Mouse (Mus musculus): ENCODE results near the gene Jak3. TPM values are rescaled to one million over a fixed set of nuclear protein-coding genes. Genes with fewer than 3 reads are reported as not detected.
A peak's percentile ranks its signal among the peaks of the same experiment; 100 is the strongest.

The Jak3 gene
- polyA plus RNA-seq, 1 experiment from 2014 or later = 0.99 TPM

DNA sequence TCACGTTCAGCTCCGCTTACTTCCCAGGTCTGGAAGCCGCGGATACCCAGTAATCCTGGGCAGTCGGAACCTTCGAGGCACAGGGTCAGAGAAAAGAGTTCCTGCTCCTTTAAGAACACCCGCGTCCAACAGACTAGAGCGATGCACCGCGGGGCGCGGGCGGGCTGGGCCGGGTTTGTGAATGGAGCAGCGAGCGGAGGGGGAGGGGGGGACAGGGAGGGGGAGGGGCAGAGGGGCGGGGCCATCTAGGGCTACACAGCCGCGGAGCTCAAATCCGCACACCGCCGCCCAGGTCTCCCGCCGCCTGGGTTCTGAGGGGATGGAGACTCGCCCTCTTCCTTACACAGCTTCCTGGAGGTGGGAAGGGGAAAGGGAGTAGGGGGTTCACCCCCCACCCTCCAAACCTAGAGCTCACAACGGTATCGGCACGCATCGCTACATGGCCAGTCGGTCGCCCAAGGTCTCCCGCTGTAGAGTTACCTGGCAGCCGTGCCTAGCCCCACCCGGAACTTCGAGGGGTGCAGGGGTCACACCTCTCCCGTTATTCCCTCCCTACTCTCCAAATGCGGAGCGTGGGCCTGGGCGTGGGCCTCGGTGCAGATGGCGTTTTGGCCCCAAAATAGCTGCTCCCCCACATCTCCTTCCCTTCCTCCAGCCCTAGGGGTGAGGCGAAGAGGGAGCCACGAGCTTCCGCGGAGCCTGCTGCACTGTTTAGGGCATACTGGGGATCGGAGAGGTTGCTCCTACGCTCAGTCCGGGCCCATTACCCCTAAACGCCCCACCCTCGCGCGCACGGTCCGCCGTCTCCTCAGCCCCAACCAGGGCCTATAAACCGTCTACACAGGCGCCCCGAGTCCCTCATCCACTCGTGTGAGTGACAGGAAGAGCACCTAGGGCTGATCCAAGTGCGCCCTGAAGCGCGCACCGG, 5.2 kb upstream of the Jak3 start:
- WGBS = under 1% methylated on average over 53 of the region's 64 CpGs
- Histone ChIP-seq H3K4me1 (replicated peaks; ENCODE audit: control insufficient read depth, insufficient read depth, low read length) (peaks cover 11% of the 10 kb centered on the region), H3K27me3 (ENCODE audit: control insufficient read depth, insufficient read depth, low read length) (peaks cover 18% of the 10 kb centered on the region), H3K9ac (ENCODE audit: low read depth, low read length) (peak overlapping the region; percentile 57), H3K27ac (ENCODE audit: low read depth, low read length) (peak overlapping the region; percentile 76), H3K36me3 (ENCODE audit: control insufficient read depth, insufficient read depth, low read length) (no peaks in the 10 kb centered on the region), H3K9me3 (ENCODE audit: control insufficient read depth, low read length) (no peaks in the 10 kb centered on the region), H3K4me3 (ENCODE audit: low read depth, low read length) (peak overlapping the region; percentile 77), H3K4me2 (replicated peaks; ENCODE audit: low read depth, low read length) (peak overlapping the region; percentile 94)
- peak; percentile 85 for DNase-seq (ENCODE audit: low spot score)
- peak; percentile 66 for ATAC-seq (ENCODE audit: low FRiP score)

DNA sequence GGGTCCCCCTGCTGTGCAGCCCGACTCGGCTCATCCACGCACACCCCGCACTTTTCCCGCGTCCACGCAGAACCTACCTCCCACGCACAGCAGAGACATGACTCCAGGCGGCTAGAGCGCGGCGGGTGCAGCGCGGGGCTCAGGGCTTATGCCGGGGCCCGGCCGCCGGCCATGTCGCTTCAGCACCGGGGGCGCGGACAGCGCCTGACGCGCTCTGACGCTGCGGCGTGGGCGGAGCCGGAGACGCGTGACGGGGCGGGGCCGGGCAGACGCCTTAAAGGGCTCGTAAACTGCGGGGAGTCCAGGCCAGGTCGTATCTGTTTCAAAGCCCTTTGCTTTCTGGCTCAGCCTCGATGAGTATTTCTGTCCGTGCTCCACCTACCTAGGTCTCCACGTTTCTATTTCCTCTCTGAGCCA, 4.5 kb upstream of the Jak3 start, which contains the start of gene Unc13a:
Gene Unc13a, minus strand, starts transcription at position 209 of the 417 bp plus-strand sequence.
- Histone ChIP-seq H3K4me1 (replicated peaks; ENCODE audit: control insufficient read depth, insufficient read depth, low read length) (peaks cover 11% of the 10 kb centered on the region), H3K27me3 (ENCODE audit: control insufficient read depth, insufficient read depth, low read length) (peaks cover 24% of the 10 kb centered on the region), H3K27ac (ENCODE audit: low read depth, low read length) (peak within 1 kb of the TSS; percentile 76)

DNA sequence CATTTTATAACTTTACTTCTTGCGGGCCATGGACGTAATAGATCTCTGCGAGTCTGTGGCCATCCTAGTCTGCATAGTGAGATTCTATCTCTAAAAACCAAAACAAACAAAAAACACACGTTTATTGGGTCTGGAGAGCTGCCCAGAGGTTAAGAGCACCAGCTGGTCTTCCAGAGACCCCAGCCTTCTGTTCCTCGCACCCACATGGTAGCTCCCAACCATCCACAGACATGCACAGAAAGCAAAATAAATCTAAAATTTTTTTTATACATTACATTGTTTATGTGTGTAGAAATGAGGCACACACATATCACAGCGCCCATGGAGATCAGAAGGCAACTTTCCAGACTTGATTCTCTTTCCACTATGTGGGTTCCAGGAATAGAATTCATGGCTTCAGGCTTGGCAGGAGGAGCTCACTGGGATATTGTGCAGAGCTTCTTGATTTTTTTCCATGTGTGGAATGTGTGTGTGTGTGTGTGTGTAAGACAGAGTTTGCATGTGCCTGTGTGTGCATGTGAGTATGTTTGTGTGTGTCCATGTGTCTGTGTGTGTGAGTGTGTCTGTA, 3.8 kb upstream of the Jak3 start:
- H3K9ac ChIP-seq (ENCODE audit: low read depth, low read length) = peak overlapping the region; percentile 44; the same call in 1 of the 2 replicates
- H3K36me3 ChIP-seq (ENCODE audit: control insufficient read depth, insufficient read depth, low read length) = no peaks in the 10 kb centered on the region
- peak overlapping the region; percentile 94; the same call in 1 of the 2 replicates for H3K4me2 ChIP-seq (replicated peaks; ENCODE audit: low read depth, low read length)
- H3K4me3 ChIP-seq (ENCODE audit: low read depth, low read length) = no peak overlapping the region
- 67% methylated on average over 6 of the region's 6 CpGs for WGBS
- no peak overlapping the region for H3K27ac ChIP-seq (ENCODE audit: low read depth, low read length)
- H3K27me3 ChIP-seq (ENCODE audit: control insufficient read depth, insufficient read depth, low read length) = peaks cover 31% of the 10 kb centered on the region
- no peaks in the 10 kb centered on the region for H3K9me3 ChIP-seq (ENCODE audit: control insufficient read depth, low read length)
- no peak for DNase-seq (ENCODE audit: low spot score)
- peaks cover 10% of the 10 kb centered on the region for H3K4me1 ChIP-seq (replicated peaks; ENCODE audit: control insufficient read depth, insufficient read depth, low read length)
- ATAC-seq (ENCODE audit: low FRiP score) = no peak

More for the DNA sequence above, 4.5 kb upstream of the Jak3 start, which contains the start of gene Unc13a:
- H3K4me3 ChIP-seq (ENCODE audit: low read depth, low read length) = peak within 1 kb of the TSS; percentile 77
- DNase-seq (ENCODE audit: low spot score) (peak; percentile 96), ATAC-seq (ENCODE audit: low FRiP score) (peak; percentile 64)
- under 1% methylated on average over 42 of the region's 42 CpGs for WGBS
- H3K9ac ChIP-seq (ENCODE audit: low read depth, low read length) = peak within 1 kb of the TSS; percentile 57
- no peaks in the 10 kb centered on the region for H3K9me3 ChIP-seq (ENCODE audit: control insufficient read depth, low read length)
- no peaks in the 10 kb centered on the region for H3K36me3 ChIP-seq (ENCODE audit: control insufficient read depth, insufficient read depth, low read length)
- H3K4me2 ChIP-seq (replicated peaks; ENCODE audit: low read depth, low read length) = peak within 1 kb of the TSS; percentile 94

DNA sequence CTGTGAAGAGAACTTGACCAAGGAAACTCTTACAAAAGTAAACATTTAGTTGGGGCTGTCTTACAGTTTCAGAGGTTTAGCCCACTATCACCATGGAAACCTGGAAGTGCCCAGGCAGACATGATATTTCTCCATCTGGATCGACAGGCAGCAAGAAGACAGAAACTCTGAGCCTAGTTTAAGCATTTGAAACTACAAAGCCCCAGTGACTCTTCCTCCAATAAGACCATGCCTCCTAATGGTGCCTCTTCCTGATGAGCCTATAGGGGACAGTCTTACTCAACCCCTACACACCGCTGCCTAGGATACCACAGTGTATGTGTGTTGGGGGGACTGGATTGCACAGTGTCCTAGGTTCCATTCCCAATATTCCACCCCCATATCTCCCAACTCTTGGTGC, 2.0 kb upstream of the Jak3 start:
- no peak overlapping the region for H3K27ac ChIP-seq (ENCODE audit: low read depth, low read length)
- ATAC-seq (ENCODE audit: low FRiP score) = no peak
- 81% methylated on average over 2 of the region's 2 CpGs for WGBS

DNA sequence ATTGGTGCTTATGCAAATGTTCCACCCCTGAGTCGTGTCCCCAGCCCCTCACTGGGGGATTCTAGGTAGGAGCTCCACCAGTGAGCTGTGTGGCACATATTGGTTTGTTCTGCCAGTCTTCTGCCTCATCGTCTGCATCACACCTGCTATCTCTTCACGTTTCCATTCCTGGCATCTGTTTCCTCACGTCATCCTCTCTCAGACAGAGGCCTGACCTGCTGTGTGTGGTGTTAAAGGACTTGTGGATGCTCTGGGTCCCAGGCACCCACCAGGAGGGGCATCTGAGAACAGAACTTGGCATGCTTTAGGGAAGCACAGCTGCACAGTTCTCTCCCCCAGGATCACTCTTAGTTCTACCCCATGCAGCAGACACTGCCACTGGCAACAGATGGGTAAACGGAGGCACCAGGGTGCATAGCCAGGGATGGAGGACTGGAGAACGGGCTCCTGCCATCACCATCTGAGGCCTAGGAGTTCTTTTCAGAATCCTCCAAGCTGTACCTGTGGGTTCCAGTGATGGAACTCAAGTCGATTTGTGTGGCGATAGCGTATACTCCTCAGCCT, 558 bp upstream of the Jak3 start:
- H3K4me1 ChIP-seq (replicated peaks; ENCODE audit: control insufficient read depth, insufficient read depth, low read length) = no peaks in the 10 kb centered on the region; the same call in 1 of the 2 replicates
- no peak overlapping the region for H3K4me3 ChIP-seq (ENCODE audit: low read depth, low read length)
- H3K36me3 ChIP-seq (ENCODE audit: control insufficient read depth, insufficient read depth, low read length) = no peaks in the 10 kb centered on the region
- peaks cover 53% of the 10 kb centered on the region for H3K27me3 ChIP-seq (ENCODE audit: control insufficient read depth, insufficient read depth, low read length)
- ATAC-seq (ENCODE audit: low FRiP score) = no peak
- no peak overlapping the region for H3K4me2 ChIP-seq (replicated peaks; ENCODE audit: low read depth, low read length)
- WGBS = 29% methylated on average over 9 of the region's 9 CpGs
- no peak overlapping the region for H3K9ac ChIP-seq (ENCODE audit: low read depth, low read length)
- H3K9me3 ChIP-seq (ENCODE audit: control insufficient read depth, low read length) = no peaks in the 10 kb centered on the region
- H3K27ac ChIP-seq (ENCODE audit: low read depth, low read length) = no peak overlapping the region
- no peak for DNase-seq (ENCODE audit: low spot score)

More for the DNA sequence above, 2.0 kb upstream of the Jak3 start:
- H3K27me3 ChIP-seq (ENCODE audit: control insufficient read depth, insufficient read depth, low read length) = peaks cover 45% of the 10 kb centered on the region
- DNase-seq (ENCODE audit: low spot score) = no peak
- no peak overlapping the region for H3K4me2 ChIP-seq (replicated peaks; ENCODE audit: low read depth, low read length)
- H3K9me3 ChIP-seq (ENCODE audit: control insufficient read depth, low read length) = no peaks in the 10 kb centered on the region
- H3K4me1 ChIP-seq (replicated peaks; ENCODE audit: control insufficient read depth, insufficient read depth, low read length) = peaks cover 4% of the 10 kb centered on the region
- H3K9ac ChIP-seq (ENCODE audit: low read depth, low read length) = no peak overlapping the region
- H3K4me3 ChIP-seq (ENCODE audit: low read depth, low read length) = no peak overlapping the region
- H3K36me3 ChIP-seq (ENCODE audit: control insufficient read depth, insufficient read depth, low read length) = no peaks in the 10 kb centered on the region

DNA sequence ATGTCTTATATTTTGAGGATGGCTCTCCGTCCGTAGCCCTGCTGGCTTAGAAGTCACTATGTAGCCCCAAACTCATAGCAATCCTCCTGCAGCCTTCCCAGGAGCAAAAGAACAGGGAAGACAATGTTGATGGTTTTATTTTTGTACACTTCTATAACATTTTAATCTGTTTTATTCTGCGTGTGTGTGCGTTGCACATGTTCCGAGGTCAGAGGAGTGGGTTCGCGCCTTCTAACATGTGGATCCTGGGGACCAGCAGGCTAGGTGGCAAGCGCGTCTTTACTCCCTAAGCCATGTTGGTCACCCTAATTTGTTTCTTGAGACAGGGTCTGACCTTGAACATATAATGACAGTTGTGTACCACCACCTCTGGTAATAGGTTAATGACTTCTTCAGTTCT, 707 bp downstream of the Jak3 start:
- peak overlapping the region; percentile 85; the same call in 1 of the 2 replicates for H3K4me2 ChIP-seq (replicated peaks; ENCODE audit: low read depth, low read length)
- H3K27me3 ChIP-seq (ENCODE audit: control insufficient read depth, insufficient read depth, low read length) = peaks cover 66% of the 10 kb centered on the region
- ATAC-seq (ENCODE audit: low FRiP score) (no peak), DNase-seq (ENCODE audit: low spot score) (no peak)
- H3K4me3 ChIP-seq (ENCODE audit: low read depth, low read length) = peak overlapping the region; percentile 42
- H3K27ac ChIP-seq (ENCODE audit: low read depth, low read length) = no peak overlapping the region
- no peaks in the 10 kb centered on the region; the same call in 1 of the 2 replicates for H3K4me1 ChIP-seq (replicated peaks; ENCODE audit: control insufficient read depth, insufficient read depth, low read length)
- H3K9ac ChIP-seq (ENCODE audit: low read depth, low read length) = no peak overlapping the region
- no peaks in the 10 kb centered on the region for H3K9me3 ChIP-seq (ENCODE audit: control insufficient read depth, low read length)
- no peaks in the 10 kb centered on the region for H3K36me3 ChIP-seq (ENCODE audit: control insufficient read depth, insufficient read depth, low read length)
- 49% methylated on average over 9 of the region's 9 CpGs for WGBS

DNA sequence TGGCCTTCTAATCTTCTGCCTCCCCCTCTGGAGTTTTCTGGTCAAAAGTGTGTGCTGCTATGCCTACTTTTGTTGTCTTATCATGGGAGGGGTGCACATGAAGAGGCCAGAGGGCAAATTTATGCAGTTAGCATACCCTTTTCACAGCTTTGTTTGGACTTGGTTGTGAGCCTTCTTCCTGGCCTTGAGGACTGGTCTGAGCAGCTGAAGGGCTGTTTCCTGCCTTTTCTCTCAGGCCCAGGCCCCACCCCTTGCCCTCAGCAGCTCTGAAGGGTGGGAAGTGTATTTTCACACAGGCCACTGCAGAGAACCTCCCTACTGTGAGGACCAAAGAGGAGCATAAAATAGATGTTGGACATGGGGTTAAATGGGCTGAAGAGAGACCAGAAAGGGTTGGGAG, 1.5 kb downstream of the Jak3 start:
- Histone ChIP-seq H3K4me3 (ENCODE audit: low read depth, low read length) (no peak overlapping the region), H3K27ac (ENCODE audit: low read depth, low read length) (no peak overlapping the region), H3K4me1 (replicated peaks; ENCODE audit: control insufficient read depth, insufficient read depth, low read length) (no peaks in the 10 kb centered on the region), H3K36me3 (ENCODE audit: control insufficient read depth, insufficient read depth, low read length) (no peaks in the 10 kb centered on the region), H3K9me3 (ENCODE audit: control insufficient read depth, low read length) (no peaks in the 10 kb centered on the region), H3K27me3 (ENCODE audit: control insufficient read depth, insufficient read depth, low read length) (peaks cover 74% of the 10 kb centered on the region), H3K4me2 (replicated peaks; ENCODE audit: low read depth, low read length) (no peak overlapping the region), H3K9ac (ENCODE audit: low read depth, low read length) (no peak overlapping the region)
- DNase-seq (ENCODE audit: low spot score) = no peak
- ATAC-seq (ENCODE audit: low FRiP score) = no peak

DNA sequence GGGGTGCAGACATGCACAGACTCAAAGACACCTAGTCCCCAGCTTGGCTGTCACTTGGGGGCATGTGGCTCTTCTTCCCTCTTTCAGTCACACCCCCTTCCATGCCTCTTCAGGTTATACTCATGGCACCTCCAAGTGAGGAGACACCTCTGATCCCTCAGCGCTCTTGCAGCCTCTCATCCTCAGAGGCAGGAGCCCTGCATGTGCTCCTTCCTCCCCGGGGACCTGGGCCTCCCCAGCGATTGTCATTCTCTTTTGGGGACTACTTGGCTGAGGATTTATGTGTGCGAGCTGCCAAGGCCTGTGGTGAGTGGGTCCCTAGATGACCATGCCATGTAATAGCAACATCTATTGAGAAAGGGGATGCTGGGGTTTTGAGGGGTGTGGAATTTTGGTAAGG, 2.1 kb downstream of the Jak3 start:
- no peak overlapping the region for H3K27ac ChIP-seq (ENCODE audit: low read depth, low read length)
- no peak overlapping the region for H3K4me2 ChIP-seq (replicated peaks; ENCODE audit: low read depth, low read length)
- H3K36me3 ChIP-seq (ENCODE audit: control insufficient read depth, insufficient read depth, low read length) = no peaks in the 10 kb centered on the region
- H3K4me3 ChIP-seq (ENCODE audit: low read depth, low read length) = no peak overlapping the region
- DNase-seq (ENCODE audit: low spot score) (no peak), ATAC-seq (ENCODE audit: low FRiP score) (no peak)
- H3K27me3 ChIP-seq (ENCODE audit: control insufficient read depth, insufficient read depth, low read length) = peaks cover 80% of the 10 kb centered on the region
- WGBS = 65% methylated on average over 4 of the region's 4 CpGs
- no peaks in the 10 kb centered on the region for H3K4me1 ChIP-seq (replicated peaks; ENCODE audit: control insufficient read depth, insufficient read depth, low read length)
- H3K9ac ChIP-seq (ENCODE audit: low read depth, low read length) = no peak overlapping the region
- H3K9me3 ChIP-seq (ENCODE audit: control insufficient read depth, low read length) = no peaks in the 10 kb centered on the region

Measured in hindbrain, embryonic 11.5 days (tissue).